Mouse (Mus musculus) C2C12 (cell line): ENCODE results near the gene Rdm1.

Experiments used
- CTCF ChIP-seq: IDR thresholded peaks from one replicate; pipeline ENCODE4 v1.5.1; 2011; ENCODE audit not compliant: control insufficient read depth, insufficient read depth, insufficient read length
- FOSL1 ChIP-seq: IDR thresholded peaks from one replicate; pipeline ENCODE4 v1.8.0; 2011; ENCODE audit warnings: mild to moderate bottlenecking, low read length; ENCODE audit not compliant: poor library complexity, insufficient read depth, severe bottlenecking
- MAX ChIP-seq: IDR thresholded peaks from one replicate; pipeline ENCODE4 v1.6.1; 2011; ENCODE audit warnings: mild to moderate bottlenecking, control low read depth
- MYOD1 ChIP-seq: IDR thresholded peaks from one replicate; pipeline ENCODE4 v1.6.1; 2011; ENCODE audit warnings: low read depth; ENCODE audit not compliant: control insufficient read depth, insufficient read length
- MYOG ChIP-seq: IDR thresholded peaks from one replicate; pipeline ENCODE4 v1.6.1; 2011; ENCODE audit not compliant: control insufficient read depth, insufficient read length; ENCODE audit errors: extremely low read depth
- USF1 ChIP-seq: IDR thresholded peaks from one replicate; pipeline ENCODE4 v1.6.1; 2011; ENCODE audit warnings: low read depth, mild to moderate bottlenecking, control low read depth, moderate library complexity

DNA sequence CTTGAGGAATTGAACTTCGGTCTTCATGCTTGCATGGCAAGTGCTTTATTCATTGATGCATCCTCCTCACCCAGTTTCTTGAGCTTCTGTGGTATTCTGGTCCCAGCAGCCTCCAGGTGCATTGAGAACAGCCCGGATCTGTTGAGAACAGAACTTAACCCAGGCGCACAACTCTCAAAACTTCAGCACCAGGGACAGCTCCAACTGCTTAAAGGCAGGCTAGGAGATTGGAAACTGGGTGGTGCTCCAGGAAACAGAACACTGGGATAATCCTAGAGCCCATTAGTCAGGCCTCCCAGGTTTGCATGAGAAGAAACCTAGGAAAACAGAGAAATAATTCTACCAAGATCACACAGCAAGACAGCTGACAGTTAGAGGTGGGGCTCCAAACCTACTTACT is 24.5 kb upstream of the Rdm1 start:
- TF ChIP-seq CTCF (no peak), MYOD1 (no peak), USF1 (no peak), MYOG (no peak), FOSL1 (no peak), MAX (peak; percentile 65)
